Mouse (Mus musculus) hindbrain, embryonic 14.5 days (tissue): Measurements from ENCODE around the gene Pou2f2. TPM values are rescaled to one million over a fixed set of nuclear protein-coding genes. Genes with fewer than 3 reads are reported as not detected.
A peak's percentile ranks its signal among the peaks of the same experiment; 100 is the strongest.

ENCODE experiments used
- ATAC-seq: fragments of 200-750 bp; cut with Nextera tagmentation; 2 replicates; pipeline ENCODE4 v1.8.0; 2017; ENCODE audit warnings: moderate number of reproducible peaks, mild to moderate bottlenecking, moderate TSS enrichment, moderate library complexity; ENCODE audit not compliant: low FRiP score
- DNase-seq: peaks from one replicate; pipeline ENCODE4 v3.0.0-alpha.2; 2015; ENCODE audit warnings: low spot score
- H3K27ac ChIP-seq: fragments of 300-500 bp; sonication (generic); 2 replicates; pipeline ENCODE4 v1.5.1; 2014; ENCODE audit warnings: mild to moderate bottlenecking, moderate library complexity
- H3K27me3 ChIP-seq: fragments of 300-500 bp; sonication (generic); 2 replicates; pipeline ENCODE4 v1.6.1; 2014; ENCODE audit warnings: mild to moderate bottlenecking, low read length, mixed read lengths; ENCODE audit not compliant: control insufficient read depth, insufficient read depth
- H3K36me3 ChIP-seq: fragments of 300-500 bp; sonication (generic); replicated peaks from 2 replicates; pipeline ENCODE4 v1.6.1; 2014; ENCODE audit not compliant: control insufficient read depth, insufficient read depth
- H3K4me1 ChIP-seq: fragments of 300-500 bp; sonication (generic); replicated peaks from 2 replicates; pipeline ENCODE4 v1.6.1; 2014; ENCODE audit warnings: antibody characterized with exemption, low read length, mixed read lengths; ENCODE audit not compliant: control insufficient read depth, insufficient read depth
- H3K4me2 ChIP-seq: fragments of 300-500 bp; sonication (generic); replicated peaks from 2 replicates; pipeline ENCODE4 v1.6.1; 2014; ENCODE audit warnings: mild to moderate bottlenecking, moderate library complexity
- H3K4me3 ChIP-seq: fragments of 300-500 bp; sonication (generic); replicated peaks from 2 replicates; pipeline ENCODE4 v1.5.1; 2014; ENCODE audit warnings: mild to moderate bottlenecking, low read length
- H3K9ac ChIP-seq: fragments of 300-500 bp; sonication (generic); 2 replicates; pipeline ENCODE4 v1.6.1; 2014
- H3K9me3 ChIP-seq: fragments of 300-500 bp; sonication (generic); 2 replicates; pipeline ENCODE4 v1.6.1; 2016; ENCODE audit warnings: low read length; ENCODE audit not compliant: control insufficient read depth
- WGBS: fragments of 180-500 bp; shearing (Covaris S2); extraction: QIAGEN DNeasy Blood & Tissue Kit; methylation state at CpG from one replicate; pipeline ENCODE4 v1.1.7; 2014; 5-methylcytosine and 5-hydroxymethylcytosine counted together
- polyA plus RNA-seq: library from polyadenylated mRNA; unstranded; fragments of >200 nt; fragmentation: Nextera tagmentation; extraction: Ambion mirVana; gene quantifications from 2 replicates; pipeline ENCODE4 v1.2.1, GENCODE M21; 2014

Gene Pou2f2
- polyA plus RNA-seq, 1 experiment from 2014 or later, result 31.8 TPM

DNA sequence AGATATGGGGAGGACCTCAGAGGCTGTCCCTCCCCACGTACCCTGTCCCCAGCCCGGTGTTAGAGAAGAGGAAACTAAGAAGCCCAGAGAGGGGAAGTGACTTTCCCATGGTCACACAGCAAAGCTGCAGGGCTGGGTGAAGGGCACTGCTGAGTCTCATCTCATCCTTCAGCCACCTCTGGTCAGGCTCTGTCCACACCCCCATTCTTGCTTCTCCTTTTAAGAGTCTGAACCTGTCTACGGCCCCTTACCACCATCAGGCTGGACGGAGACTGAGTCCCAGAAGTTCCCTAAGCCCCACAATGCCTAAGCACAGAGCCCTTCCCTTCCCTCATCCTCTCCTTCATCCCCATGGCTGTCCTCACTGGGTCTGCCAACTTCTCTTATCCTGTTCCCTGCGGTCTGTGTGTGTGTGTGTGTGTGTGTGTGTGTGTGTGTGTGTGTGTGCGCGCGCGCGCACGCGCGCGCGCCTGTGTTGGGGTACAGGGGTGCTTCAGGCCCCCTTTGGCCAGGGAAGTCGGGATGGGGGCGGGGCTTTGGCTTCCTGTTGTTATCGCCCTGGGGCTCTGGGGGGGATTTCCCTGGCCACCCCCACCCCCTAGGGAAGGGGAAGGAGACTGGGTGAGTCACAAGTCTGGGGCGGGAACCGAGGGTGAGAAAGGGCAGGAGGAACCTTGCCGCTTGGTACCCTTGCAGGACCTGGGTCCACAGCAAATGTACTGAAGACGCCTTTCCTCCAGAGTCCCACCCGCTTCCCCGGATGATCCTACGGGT, 59.3 kb downstream of the Pou2f2 start:
- H3K4me2 ChIP-seq, result no peak overlapping the region
- ATAC-seq (no peak), DNase-seq (no peak)
- H3K27ac ChIP-seq, result no peak overlapping the region
- H3K36me3 ChIP-seq, result peaks cover 2% of the 10 kb centered on the region; the same call in 1 of the 2 replicates
- H3K4me1 ChIP-seq, result no peaks in the 10 kb centered on the region
- no peak overlapping the region for H3K9ac ChIP-seq
- no peaks in the 10 kb centered on the region for H3K9me3 ChIP-seq
- 88% methylated on average over 19 of the region's 25 CpGs for WGBS
- no peak overlapping the region for H3K4me3 ChIP-seq
- no peaks in the 10 kb centered on the region for H3K27me3 ChIP-seq

DNA sequence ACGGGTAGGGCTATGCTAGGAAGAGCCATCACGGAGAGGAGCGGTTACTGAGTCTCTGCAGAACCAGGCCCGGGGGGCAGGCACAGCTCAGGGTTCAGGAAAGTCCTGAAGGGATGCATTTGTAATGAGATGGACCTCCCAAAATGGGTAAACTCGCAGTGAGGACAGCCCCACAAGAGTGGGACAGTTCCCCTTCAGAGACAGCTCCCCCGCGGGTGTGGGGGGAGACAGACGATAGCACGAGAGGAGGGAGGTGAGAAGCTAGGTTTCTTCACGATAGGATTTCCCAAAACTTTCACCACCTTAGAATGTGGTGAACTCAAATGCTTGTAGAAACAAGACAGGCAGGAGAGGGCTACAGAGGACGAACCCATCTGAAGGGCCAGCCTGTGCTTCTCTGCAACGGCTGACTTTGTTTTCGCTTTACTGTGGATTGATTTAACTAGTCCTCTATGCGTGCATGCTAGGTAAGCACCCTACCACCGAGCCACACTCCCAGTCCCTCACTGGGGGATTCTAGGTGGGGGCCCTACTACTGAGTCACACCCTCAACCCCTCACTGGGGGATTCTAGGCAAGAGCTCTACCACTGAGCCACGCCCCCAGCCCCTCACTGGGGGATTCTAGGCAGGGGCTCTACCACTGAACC, 66.4 kb downstream of the Pou2f2 start:
- H3K9me3 ChIP-seq, result no peaks in the 10 kb centered on the region
- no peak overlapping the region for H3K9ac ChIP-seq
- WGBS, result 88% methylated on average over 16 of the region's 16 CpGs
- no peak overlapping the region for H3K4me2 ChIP-seq
- DNase-seq (no peak), ATAC-seq (no peak)
- H3K4me1 ChIP-seq, result no peaks in the 10 kb centered on the region
- H3K27ac ChIP-seq, result no peak overlapping the region
- H3K27me3 ChIP-seq, result no peaks in the 10 kb centered on the region
- H3K36me3 ChIP-seq, result peaks cover 16% of the 10 kb centered on the region; the same call in 1 of the 2 replicates
- no peak overlapping the region for H3K4me3 ChIP-seq

DNA sequence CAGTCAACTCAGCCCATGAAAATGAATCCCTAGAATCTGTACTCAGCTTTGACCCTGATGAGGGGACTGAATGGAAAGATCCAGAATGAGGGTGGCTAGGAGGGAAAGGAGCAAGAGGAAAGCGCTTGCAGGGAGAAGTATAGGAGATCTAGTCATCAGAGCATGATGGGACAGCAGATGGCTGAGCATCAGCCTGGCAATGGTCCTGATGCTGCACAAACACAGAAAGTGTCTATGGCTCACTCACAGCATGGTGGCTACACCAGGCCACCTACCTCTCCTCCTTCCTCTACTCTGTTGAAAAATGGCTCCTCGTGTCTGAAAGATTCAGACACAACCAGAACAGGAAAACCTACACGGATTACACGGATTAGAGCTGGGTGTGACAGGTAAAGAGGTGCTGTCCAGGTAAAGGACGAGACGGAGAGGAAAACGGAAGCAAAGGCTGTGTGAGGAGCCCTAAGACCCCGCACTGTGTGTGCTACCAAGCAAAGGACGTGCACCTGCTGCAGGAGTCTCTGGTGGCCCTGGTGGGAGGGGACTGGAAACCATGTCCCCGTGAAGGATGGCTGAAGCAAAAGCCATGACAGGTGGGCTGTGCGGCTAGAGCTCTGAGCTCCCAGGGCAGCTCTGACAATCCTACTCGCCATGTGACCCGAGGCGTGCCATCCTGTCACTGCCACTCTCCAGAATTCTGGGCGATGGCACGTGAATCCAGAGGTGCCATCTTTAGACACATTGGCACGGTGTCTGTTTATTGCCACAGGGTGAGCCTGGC, 67.2 kb downstream of the Pou2f2 start:
- Histone ChIP-seq H3K4me3 (no peak overlapping the region), H3K4me1 (no peaks in the 10 kb centered on the region), H3K9ac (no peak overlapping the region), H3K4me2 (no peak overlapping the region), H3K36me3 (peaks cover 16% of the 10 kb centered on the region; the same call in 1 of the 2 replicates), H3K9me3 (no peaks in the 10 kb centered on the region), H3K27ac (no peak overlapping the region), H3K27me3 (no peaks in the 10 kb centered on the region)
- ATAC-seq, result no peak
- no peak for DNase-seq
- WGBS, result 83% methylated on average over 17 of the region's 17 CpGs

DNA sequence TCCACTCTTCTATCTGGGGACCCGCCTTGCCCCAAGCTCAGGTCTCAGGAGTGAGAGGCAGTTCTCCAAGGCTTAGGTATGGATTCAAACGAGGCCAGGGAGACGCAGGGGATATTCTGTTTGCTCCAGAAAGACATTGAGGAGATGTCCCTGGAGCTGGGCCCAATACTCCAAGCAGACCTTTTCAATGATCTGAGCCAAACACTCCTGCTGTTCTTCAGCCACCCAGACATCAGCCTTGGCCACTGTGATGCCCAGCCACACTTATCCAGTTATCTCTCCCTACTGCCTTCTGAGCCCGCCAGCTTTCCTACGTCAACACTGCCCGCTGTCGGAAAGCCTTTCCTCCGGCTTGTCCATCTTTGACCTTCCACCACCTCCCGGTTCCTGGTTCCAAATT, 69.2 kb downstream of the Pou2f2 start:
- H3K4me1 ChIP-seq, result no peaks in the 10 kb centered on the region
- DNase-seq (no peak), ATAC-seq (no peak)
- no peaks in the 10 kb centered on the region for H3K9me3 ChIP-seq
- H3K9ac ChIP-seq, result no peak overlapping the region
- no peaks in the 10 kb centered on the region for H3K27me3 ChIP-seq
- 91% methylated on average over 9 of the region's 9 CpGs for WGBS
- peaks cover 14% of the 10 kb centered on the region; the same call in 1 of the 2 replicates for H3K36me3 ChIP-seq
- no peak overlapping the region for H3K27ac ChIP-seq
- no peak overlapping the region for H3K4me2 ChIP-seq
- H3K4me3 ChIP-seq, result no peak overlapping the region

DNA sequence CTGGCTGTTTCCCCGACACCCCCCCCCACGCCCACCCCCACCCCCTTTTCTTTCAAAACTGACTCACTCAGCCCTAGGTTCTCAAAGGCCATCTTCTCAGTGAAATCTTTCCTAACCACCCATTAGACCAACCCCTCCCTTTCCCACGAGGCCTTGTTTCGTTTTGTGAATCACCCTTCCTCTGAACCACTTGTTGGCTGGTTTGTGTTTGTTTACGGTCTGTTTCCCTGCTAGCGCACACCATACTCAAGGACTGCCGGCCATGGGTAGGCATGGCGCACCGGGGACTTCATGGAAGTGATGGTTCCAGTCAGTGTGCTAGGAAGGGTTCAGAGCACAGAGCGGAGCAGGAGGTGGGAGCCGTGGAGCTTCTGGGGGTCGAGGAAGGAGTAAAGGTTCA, 70.2 kb downstream of the Pou2f2 start:
- H3K4me2 ChIP-seq, result no peak overlapping the region
- H3K9me3 ChIP-seq, result no peaks in the 10 kb centered on the region
- no peak overlapping the region for H3K4me3 ChIP-seq
- no peaks in the 10 kb centered on the region for H3K27me3 ChIP-seq
- no peaks in the 10 kb centered on the region for H3K4me1 ChIP-seq
- H3K9ac ChIP-seq, result no peak overlapping the region
- ATAC-seq (no peak), DNase-seq (no peak)
- 0 out of 2 replicates have a peak, but pooled peaks cover 5% of the 10 kb centered on the region for H3K36me3 ChIP-seq
- no peak overlapping the region for H3K27ac ChIP-seq
- WGBS, result 85% methylated on average over 11 of the region's 12 CpGs

DNA sequence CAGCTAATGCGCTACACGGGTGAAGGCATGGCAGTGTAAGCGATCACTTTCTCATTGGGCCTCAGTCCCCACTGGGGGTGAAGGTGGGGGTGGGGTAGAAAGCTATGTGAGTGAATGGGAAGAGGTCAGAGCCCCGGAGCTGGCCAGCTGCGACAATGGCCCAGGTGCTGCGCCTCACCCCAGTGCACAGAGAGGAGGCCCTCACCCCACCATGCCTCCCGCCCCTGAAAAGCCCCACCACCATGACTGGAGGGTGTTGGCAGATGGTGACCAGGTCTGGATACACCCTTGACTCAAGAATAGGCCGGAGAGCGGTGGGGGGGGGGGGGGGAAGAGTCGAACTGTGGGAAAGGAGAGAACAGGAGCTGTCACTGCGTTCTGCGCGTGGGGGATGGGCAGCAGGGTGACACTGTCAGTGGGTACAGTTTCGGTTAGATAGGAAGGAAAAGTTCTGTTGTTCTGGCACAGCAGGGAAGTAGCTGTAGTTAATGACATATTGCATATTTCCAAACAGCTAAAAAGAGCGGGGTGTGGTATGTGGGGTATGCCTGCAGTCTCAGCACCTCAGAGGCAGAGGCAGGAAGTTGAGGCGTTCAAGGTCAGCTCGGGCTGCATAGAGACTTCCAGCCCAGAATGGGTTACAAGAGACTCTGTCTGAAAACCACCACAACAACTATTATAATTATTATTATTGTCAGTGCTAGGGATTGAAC, 72.6 kb downstream of the Pou2f2 start:
- ATAC-seq (no peak), DNase-seq (no peak)
- 53% methylated on average over 15 of the region's 17 CpGs for WGBS
- no peaks in the 10 kb centered on the region for H3K4me1 ChIP-seq
- H3K4me3 ChIP-seq, result no peak overlapping the region
- no peaks in the 10 kb centered on the region for H3K27me3 ChIP-seq
- H3K27ac ChIP-seq, result no peak overlapping the region
- H3K36me3 ChIP-seq, result no peaks in the 10 kb centered on the region
- H3K9me3 ChIP-seq, result no peaks in the 10 kb centered on the region
- no peak overlapping the region for H3K9ac ChIP-seq
- H3K4me2 ChIP-seq, result no peak overlapping the region

DNA sequence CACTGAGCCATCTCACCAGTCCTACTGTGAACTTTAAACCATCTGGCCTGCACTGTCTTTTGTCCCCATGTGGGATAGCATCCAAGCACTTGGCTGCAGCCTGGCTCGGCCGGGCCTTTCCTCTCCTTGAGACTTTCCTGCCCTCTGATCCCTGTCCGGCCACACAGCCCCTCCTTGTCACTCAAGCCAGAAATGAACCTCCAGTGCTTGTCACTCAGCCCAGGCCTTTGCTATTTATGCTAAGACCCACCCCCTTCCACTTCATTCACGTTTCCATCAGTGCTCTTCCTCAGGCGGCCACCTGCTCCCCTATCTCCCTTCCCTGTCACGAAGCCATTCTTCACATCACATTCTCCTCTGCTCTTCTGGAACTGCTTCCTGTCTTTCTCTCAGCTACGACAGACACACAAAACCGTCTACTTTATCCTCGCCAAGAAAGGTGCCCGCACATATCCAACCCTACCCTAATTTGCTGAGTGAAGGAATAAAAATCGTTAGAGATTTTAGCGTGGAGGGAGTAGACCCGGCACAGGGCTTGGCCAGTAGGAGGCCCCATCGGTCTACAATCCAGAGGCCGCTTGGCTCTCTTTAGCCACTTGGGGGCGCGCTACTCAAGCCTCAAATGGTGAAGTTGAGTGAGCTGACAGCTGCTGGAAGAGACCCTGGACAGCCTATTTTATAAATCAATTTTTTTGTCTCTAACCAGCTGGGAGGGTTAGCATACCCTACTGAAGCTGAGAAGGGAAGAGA, 73.9 kb downstream of the Pou2f2 start:
- no peak overlapping the region for H3K4me3 ChIP-seq
- H3K27ac ChIP-seq, result peak overlapping the region; percentile 21; the same call in 1 of the 2 replicates
- ATAC-seq (peak; percentile 28), DNase-seq (peak; percentile 88)
- H3K36me3 ChIP-seq, result no peaks in the 10 kb centered on the region
- WGBS, result 11% methylated on average over 17 of the region's 17 CpGs
- no peaks in the 10 kb centered on the region for H3K27me3 ChIP-seq
- H3K4me1 ChIP-seq, result no peaks in the 10 kb centered on the region
- no peak overlapping the region for H3K4me2 ChIP-seq
- no peaks in the 10 kb centered on the region for H3K9me3 ChIP-seq
- no peak overlapping the region for H3K9ac ChIP-seq

DNA sequence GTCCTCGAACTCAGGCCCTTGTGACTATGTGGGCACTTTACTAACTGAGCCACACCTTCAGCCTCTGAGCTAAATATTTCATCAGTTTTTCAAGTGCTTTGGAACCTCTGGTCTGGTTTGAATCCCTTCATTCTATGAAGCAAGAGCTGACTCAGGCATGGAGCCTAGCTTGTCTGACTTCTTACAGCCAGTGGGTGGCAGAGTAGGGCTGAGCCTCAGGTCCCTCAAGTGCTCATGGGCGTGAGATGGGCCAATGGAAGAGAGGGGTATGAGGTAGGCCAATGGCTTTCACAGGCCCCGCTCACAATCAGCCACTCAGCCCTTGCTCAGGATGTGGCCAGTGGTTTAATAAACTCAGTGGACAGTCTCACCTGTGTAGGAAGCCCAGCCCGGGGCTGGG, 79.9 kb downstream of the Pou2f2 start:
- ATAC-seq, result no peak
- peaks cover 32% of the 10 kb centered on the region for H3K36me3 ChIP-seq
- DNase-seq, result no peak

More for the DNA sequence above, 79.9 kb downstream of the Pou2f2 start:
- no peaks in the 10 kb centered on the region for H3K4me1 ChIP-seq
- no peaks in the 10 kb centered on the region for H3K27me3 ChIP-seq
- no peak overlapping the region for H3K27ac ChIP-seq
- no peaks in the 10 kb centered on the region for H3K9me3 ChIP-seq
- 47% methylated on average over 4 of the region's 4 CpGs for WGBS
- no peak overlapping the region for H3K9ac ChIP-seq
- H3K4me3 ChIP-seq, result no peak overlapping the region
- H3K4me2 ChIP-seq, result no peak overlapping the region
